Mouse (Mus musculus): ENCODE data around the gene Pramef8. TPM values are rescaled to one million over a fixed set of nuclear protein-coding genes. Genes with fewer than 3 reads are reported as not detected.

The Pramef8 gene
- 38.1 TPM for polyA plus RNA-seq (2017; shearing (Covaris generic))

DNA sequence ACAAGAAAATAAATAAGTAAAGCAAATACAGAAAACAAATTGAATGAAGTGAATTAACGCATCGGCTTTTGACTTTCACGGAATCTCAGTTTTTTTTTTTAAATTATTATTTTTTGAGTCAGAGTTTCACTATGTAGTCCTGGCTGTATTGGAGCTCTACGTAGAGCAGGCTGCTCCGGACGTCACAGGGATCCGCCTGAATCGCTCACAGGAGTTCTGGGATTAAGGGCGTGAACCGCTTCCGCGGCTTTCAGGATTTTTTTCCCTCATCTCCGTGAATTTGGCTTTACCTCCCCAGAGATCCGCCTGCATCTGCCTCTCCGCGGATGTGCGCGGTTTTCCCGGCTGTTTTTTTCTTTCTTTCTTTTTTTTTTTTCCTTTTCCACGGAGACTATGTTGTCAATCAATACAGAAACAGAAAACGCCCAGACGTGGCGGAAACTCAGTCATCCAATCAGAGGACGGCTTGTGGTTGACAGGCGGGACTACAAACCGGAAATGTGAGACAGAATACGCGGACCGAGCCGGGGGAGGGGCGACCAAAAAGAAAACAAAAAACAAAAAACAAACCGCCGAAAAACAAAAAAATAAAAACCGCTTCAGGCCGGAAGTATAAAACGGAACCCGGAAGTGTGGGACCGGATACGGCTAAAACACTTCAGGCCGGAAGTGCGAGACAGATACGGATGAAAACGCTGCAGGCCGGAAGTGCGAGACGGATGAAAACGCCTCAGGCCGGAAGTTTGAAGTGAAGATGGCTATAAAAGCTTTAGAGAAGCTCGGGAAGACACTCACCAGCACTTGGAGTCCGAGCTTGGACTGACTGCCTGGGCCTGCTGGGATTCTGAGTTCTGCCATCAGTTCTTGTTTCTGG lies at the start of gene Pramef8:
Gene Pramef8, plus strand, starts transcription at position 208 of the 874 bp plus-strand sequence.

DNA sequence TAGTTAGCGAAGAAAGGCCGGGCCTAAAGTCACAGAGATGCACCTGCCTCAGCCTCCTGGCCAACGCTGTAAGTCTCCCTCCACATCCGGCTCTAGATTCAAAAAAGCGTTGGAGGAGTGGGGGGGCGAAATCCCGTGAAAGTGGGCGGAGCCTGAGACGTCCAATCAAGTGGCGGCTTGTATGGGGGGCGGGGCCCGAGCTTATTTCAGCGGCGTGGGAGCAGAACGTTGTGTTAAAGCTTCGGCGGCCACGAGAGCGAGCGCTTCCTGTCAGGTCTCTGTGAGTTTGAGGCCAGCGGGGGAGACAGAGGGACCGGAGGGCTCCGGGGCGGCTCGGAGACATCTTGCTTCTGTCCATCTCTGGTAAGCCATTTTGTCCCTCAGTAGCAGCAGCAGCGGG lies 18.0 kb upstream of the Pramef8 start, which contains the start of gene Pramel1:
Gene Pramel1, plus strand, starts transcription at position 248 of the 400 bp plus-strand sequence.

DNA sequence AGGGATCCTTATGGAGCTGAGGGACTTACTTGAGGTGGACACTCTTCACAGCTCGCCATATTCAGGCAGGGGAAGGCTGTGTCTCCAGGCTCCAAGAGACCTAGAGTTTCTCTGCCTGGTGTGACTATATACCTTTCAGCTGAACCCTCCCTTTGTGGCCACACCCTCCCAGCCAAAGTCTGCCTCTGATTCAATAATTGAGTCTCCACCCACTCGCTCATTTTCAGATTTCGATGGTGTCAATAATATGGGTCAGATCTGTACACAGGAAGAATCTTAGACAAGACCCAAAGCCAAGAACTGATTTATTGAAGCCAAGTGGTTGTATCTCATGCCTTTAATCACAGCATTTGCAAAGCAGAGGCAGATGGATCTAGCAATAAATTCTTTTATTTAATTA lies 38.0 kb downstream of the Pramef8 start, which contains the start of gene Oog4:
Gene Oog4, minus strand, starts transcription at position 101 of the 400 bp plus-strand sequence.

Other genes starting within 250 kb of the Pramef8 start
- 47.2 TPM for gene Prdm2, start 199.4 kb upstream of the Pramef8 start, polyA plus RNA-seq (2017; shearing (Covaris generic))
- not detected for gene Pdpn, start 112.9 kb upstream of the Pramef8 start, polyA plus RNA-seq (2017; shearing (Covaris generic))
- gene Lrrc38, start 62.7 kb upstream of the Pramef8 start, polyA plus RNA-seq (2017; shearing (Covaris generic)) = not detected
- gene Pramel1, start 18.0 kb upstream of the Pramef8 start, polyA plus RNA-seq (2017; shearing (Covaris generic)) = not detected
- gene Oog4, start 37.9 kb downstream of the Pramef8 start, polyA plus RNA-seq (2017; shearing (Covaris generic)) = not detected
- not detected for gene Gm13043, start 98.9 kb downstream of the Pramef8 start, polyA plus RNA-seq (2017; shearing (Covaris generic))
- gene Gm13040, start 123.5 kb downstream of the Pramef8 start, polyA plus RNA-seq (2017; shearing (Covaris generic)) = not detected
- 0.24 TPM for gene BC080695, start 139.3 kb downstream of the Pramef8 start, polyA plus RNA-seq (2017; shearing (Covaris generic))
- not detected for gene Gm13057, start 139.3 kb downstream of the Pramef8 start, polyA plus RNA-seq (2017; shearing (Covaris generic))
- not detected for gene Gm13083, start 202.6 kb downstream of the Pramef8 start, polyA plus RNA-seq (2017; shearing (Covaris generic))
- not detected for gene Gm13088, start 244.8 kb downstream of the Pramef8 start, polyA plus RNA-seq (2017; shearing (Covaris generic))